Mouse (Mus musculus) liver, postnatal 0 days (tissue): ENCODE results near the gene Gmfb. TPM values are rescaled to one million over a fixed set of nuclear protein-coding genes. Genes with fewer than 3 reads are reported as not detected.

Experiments used
- ATAC-seq: fragments of 200-750 bp; cut with Nextera tagmentation; 2 replicates; pipeline ENCODE4 v1.8.0; 2017; ENCODE audit warnings: mild to moderate bottlenecking, moderate library complexity
- DNase-seq: peaks from one replicate; pipeline ENCODE4 v3.0.0-alpha.2; 2016
- H3K27ac ChIP-seq: fragments of 300-500 bp; sonication (generic); 2 replicates; pipeline ENCODE4 v1.5.1; 2014; ENCODE audit warnings: antibody characterized with exemption, moderate library complexity, mild to moderate bottlenecking, low read depth
- H3K27me3 ChIP-seq: fragments of 300-500 bp; sonication (generic); 2 replicates; pipeline ENCODE4 v1.6.1; 2014; ENCODE audit warnings: low read length, control low read depth, mixed read lengths; ENCODE audit not compliant: insufficient read depth
- H3K36me3 ChIP-seq: fragments of 300-500 bp; sonication (generic); replicated peaks from 2 replicates; pipeline ENCODE4 v1.6.1; 2014; ENCODE audit warnings: mild to moderate bottlenecking, control low read depth, low read length, moderate library complexity, mixed read lengths; ENCODE audit not compliant: insufficient read depth
- H3K4me1 ChIP-seq: fragments of 300-500 bp; sonication (generic); 2 replicates; pipeline ENCODE4 v1.6.1; 2014; ENCODE audit warnings: antibody characterized with exemption, mild to moderate bottlenecking, control low read depth; ENCODE audit not compliant: insufficient read depth
- H3K4me2 ChIP-seq: fragments of 300-500 bp; sonication (generic); 2 replicates; pipeline ENCODE4 v1.6.1; 2014; ENCODE audit warnings: low read depth, mild to moderate bottlenecking, low read length, moderate library complexity, mixed read lengths
- H3K4me3 ChIP-seq: fragments of 300-500 bp; sonication (generic); 2 replicates; pipeline ENCODE4 v1.5.1; 2014; ENCODE audit warnings: low read depth, low read length
- H3K9ac ChIP-seq: fragments of 300-500 bp; sonication (generic); replicated peaks from 2 replicates; pipeline ENCODE4 v1.6.1; 2014; ENCODE audit warnings: mild to moderate bottlenecking, moderate library complexity
- H3K9me3 ChIP-seq: fragments of 300-500 bp; sonication (generic); 2 replicates; pipeline ENCODE4 v1.6.1; 2016; ENCODE audit warnings: mild to moderate bottlenecking, control low read depth, low read length, mixed read lengths
- CTCF ChIP-seq: sonication (generic); IDR thresholded peaks from 2 replicates; pipeline ENCODE4 v1.5.1; 2016; ENCODE audit warnings: antibody characterized with exemption, low read depth
- EP300 ChIP-seq: IDR thresholded peaks from 2 replicates; pipeline ENCODE4 v1.6.1; 2016; ENCODE audit warnings: antibody characterized with exemption, low read depth, mild to moderate bottlenecking
- WGBS: fragments of 180-500 bp; shearing (Covaris S2); extraction: QIAGEN DNeasy Blood & Tissue Kit; methylation state at CpG from one replicate; pipeline ENCODE4 v1.1.7; 2014; ENCODE audit not compliant: insufficient replicate concordance; 5-methylcytosine and 5-hydroxymethylcytosine counted together
- polyA plus RNA-seq: library from polyadenylated mRNA; unstranded; fragments of >200 nt; fragmentation: Nextera tagmentation; extraction: Ambion mirVana; gene quantifications from 2 replicates; pipeline ENCODE4 v1.2.1, GENCODE M21; 2015

Gmfb gene
- polyA plus RNA-seq, 1 experiment from 2014 or later: 30.0 TPM

- Histone ChIP-seq H3K9ac (no peak overlapping the region), H3K27me3 (no peaks in the 10 kb centered on the region), H3K36me3 (peaks cover 39% of the 10 kb centered on the region), H3K4me2 (no peak overlapping the region), H3K27ac (no peak overlapping the region), H3K9me3 (peaks cover 5% of the 10 kb centered on the region; the same call in 1 of the 2 replicates), H3K4me1 (peaks cover 8% of the 10 kb centered on the region), H3K4me3 (no peak overlapping the region)
- no peak for TF ChIP-seq EP300
- TF ChIP-seq CTCF: no peak
- ATAC-seq: no peak
- WGBS: 92% methylated on average over 10 of the region's 10 CpGs
- DNase-seq: no peak
Measured at GRCm38 (mm10) chr14:46783327-46783926, 38.6 kb downstream of the Gmfb start.

- TF ChIP-seq CTCF: no peak
- TF ChIP-seq EP300: no peak
- ATAC-seq: no peak
- Histone ChIP-seq H3K27ac (no peak overlapping the region), H3K9me3 (peaks cover 5% of the 10 kb centered on the region; the same call in 1 of the 2 replicates), H3K4me3 (no peak overlapping the region), H3K36me3 (peaks cover 49% of the 10 kb centered on the region), H3K4me1 (peaks cover 8% of the 10 kb centered on the region), H3K9ac (no peak overlapping the region), H3K27me3 (no peaks in the 10 kb centered on the region), H3K4me2 (no peak overlapping the region)
- 84% methylated on average over 8 of the region's 8 CpGs for WGBS
- no peak for DNase-seq
Measured at GRCm38 (mm10) chr14:46782187-46782828, 39.7 kb downstream of the Gmfb start.

GRCm38 (mm10) chr14:46781086-46781485 lies 41.0 kb downstream of the Gmfb start:
- Histone ChIP-seq H3K4me2 (no peak overlapping the region), H3K9ac (no peak overlapping the region), H3K9me3 (peaks cover 5% of the 10 kb centered on the region; the same call in 1 of the 2 replicates), H3K4me3 (no peak overlapping the region), H3K36me3 (peaks cover 59% of the 10 kb centered on the region), H3K27me3 (no peaks in the 10 kb centered on the region), H3K27ac (no peak overlapping the region), H3K4me1 (no peaks in the 10 kb centered on the region)
- 89% methylated on average over 7 of the region's 7 CpGs for WGBS
- ATAC-seq (no peak), DNase-seq (no peak)
- TF ChIP-seq EP300: no peak
- TF ChIP-seq CTCF: no peak

GRCm38 (mm10) chr14:46779217-46779616 lies 42.8 kb downstream of the Gmfb start:
- ATAC-seq: no peak
- peaks cover 5% of the 10 kb centered on the region; the same call in 1 of the 2 replicates for H3K9me3 ChIP-seq
- peaks cover 57% of the 10 kb centered on the region for H3K36me3 ChIP-seq
- H3K4me2 ChIP-seq: no peak overlapping the region
- WGBS: 85% methylated on average over 7 of the region's 7 CpGs
- no peaks in the 10 kb centered on the region for H3K27me3 ChIP-seq
- H3K4me1 ChIP-seq: no peaks in the 10 kb centered on the region
- no peak overlapping the region for H3K4me3 ChIP-seq
- no peak overlapping the region for H3K27ac ChIP-seq
- TF ChIP-seq CTCF (peak; percentile 52), EP300 (no peak)
- H3K9ac ChIP-seq: no peak overlapping the region
- DNase-seq: no peak

- Histone ChIP-seq H3K9me3 (peaks cover 5% of the 10 kb centered on the region; the same call in 1 of the 2 replicates), H3K4me2 (no peak overlapping the region), H3K27ac (no peak overlapping the region), H3K4me3 (no peak overlapping the region), H3K9ac (no peak overlapping the region), H3K4me1 (no peaks in the 10 kb centered on the region), H3K36me3 (peaks cover 59% of the 10 kb centered on the region), H3K27me3 (no peaks in the 10 kb centered on the region)
- WGBS: 91% methylated on average over 9 of the region's 9 CpGs
- ATAC-seq (no peak), DNase-seq (no peak)
- TF ChIP-seq EP300 (no peak), CTCF (no peak)
Measured at GRCm38 (mm10) chr14:46778756-46779155, 43.3 kb downstream of the Gmfb start.

GRCm38 (mm10) chr14:46770036-46770435 lies 52.0 kb downstream of the Gmfb start:
- no peak for ATAC-seq
- TF ChIP-seq CTCF: no peak
- no peak for DNase-seq
- H3K27me3 ChIP-seq: no peaks in the 10 kb centered on the region
- H3K27ac ChIP-seq: no peak overlapping the region
- H3K9me3 ChIP-seq: no peaks in the 10 kb centered on the region
- peaks cover 79% of the 10 kb centered on the region for H3K36me3 ChIP-seq
- WGBS: 87% methylated on average over 6 of the region's 6 CpGs
- H3K4me2 ChIP-seq: no peak overlapping the region
- H3K9ac ChIP-seq: no peak overlapping the region
- no peaks in the 10 kb centered on the region for H3K4me1 ChIP-seq
- no peak overlapping the region for H3K4me3 ChIP-seq
